Mouse (Mus musculus) ES-E14 (cell line): ENCODE measurements around the gene Scrg1. TPM values are rescaled to one million over a fixed set of nuclear protein-coding genes. Genes with fewer than 3 reads are reported as not detected.
"Not testable (repeated sequence)": the region's sequence is repeated elsewhere in the genome, so short reads cannot be mapped to it uniquely, and the experiment has no call there.

Experiments used
- DNase-seq: peaks from one replicate; pipeline ENCODE4 v3.0.0-alpha.2; 2013; ENCODE audit warnings: low read depth, low spot score
- H3K27ac ChIP-seq: 2 replicates; pipeline ENCODE4 v1.5.1; 2012; ENCODE audit warnings: low read depth, mild to moderate bottlenecking, low read length, moderate library complexity, mixed read lengths; ENCODE audit not compliant: poor library complexity, insufficient read depth, severe bottlenecking
- H3K36me3 ChIP-seq: 2 replicates; pipeline ENCODE4 v1.6.1; 2012; ENCODE audit warnings: mild to moderate bottlenecking, low read length, moderate library complexity, mixed read lengths; ENCODE audit not compliant: control insufficient read depth, poor library complexity, insufficient read depth, severe bottlenecking
- H3K4me1 ChIP-seq, 2 experiments: fragments of 150-350 bp in 1 of 2; sonication (generic) in 1 of 2; 2 replicates each; pipeline ENCODE4 v1.6.1; 2012; ENCODE audit warnings: low read length in 2 of 2, mild to moderate bottlenecking in 1 of 2, mixed read lengths in 1 of 2; ENCODE audit not compliant: control insufficient read depth in 2 of 2, insufficient read depth in 2 of 2, poor library complexity in 1 of 2
- H3K4me3 ChIP-seq, 2 experiments: fragments of 150-350 bp in 1 of 2; sonication (generic) in 1 of 2; 2 replicates each; pipeline ENCODE4 v1.5.1; 2012; ENCODE audit warnings: low read length in 2 of 2, low read depth in 1 of 2, mild to moderate bottlenecking in 1 of 2, mixed read lengths in 1 of 2; ENCODE audit not compliant: insufficient read depth in 1 of 2, poor library complexity in 1 of 2, severe bottlenecking in 1 of 2
- H3K9ac ChIP-seq: 2 replicates; pipeline ENCODE4 v1.6.1; 2012; ENCODE audit warnings: low read depth, mild to moderate bottlenecking, low read length, mixed read lengths; ENCODE audit not compliant: poor library complexity, insufficient read depth, severe bottlenecking
- H3K9me3 ChIP-seq: fragments of 150-350 bp; sonication (generic); 2 replicates; pipeline ENCODE4 v1.6.1; 2012; ENCODE audit warnings: low read depth, mild to moderate bottlenecking, low read length; ENCODE audit not compliant: control insufficient read depth, insufficient read depth
- CHD2 ChIP-seq: IDR thresholded peaks from 2 replicates; pipeline ENCODE4 v1.6.1; 2014; ENCODE audit warnings: mild to moderate bottlenecking, low read depth, low read length, inconsistent platforms
- HCFC1 ChIP-seq: IDR thresholded peaks from 2 replicates; pipeline ENCODE4 v1.6.1; 2012; ENCODE audit warnings: low read length, inconsistent platforms, borderline replicate concordance; ENCODE audit not compliant: insufficient read depth
- MAFK ChIP-seq: IDR thresholded peaks from 2 replicates; pipeline ENCODE4 v1.6.1; 2014; ENCODE audit warnings: mild to moderate bottlenecking, low read depth, low read length, inconsistent platforms; ENCODE audit not compliant: insufficient read depth
- ZC3H11A ChIP-seq: IDR thresholded peaks from 2 replicates; pipeline ENCODE4 v1.6.1; 2012; ENCODE audit warnings: low read depth, mild to moderate bottlenecking, inconsistent platforms, low read length, borderline replicate concordance
- ZNF384 ChIP-seq: IDR thresholded peaks from 2 replicates; pipeline ENCODE4 v1.6.1; 2012; ENCODE audit warnings: low read depth, low read length, inconsistent platforms
- in situ Hi-C, 2 experiments: fragments of 600-800 bp; cut with MboI; formaldehyde crosslinking; loops; one replicate each; pipeline ENCODE4 v1.15.1; 2025; ENCODE audit warnings: low sequenced_read_pairs in 2 of 2, inconsistent platforms in 1 of 2; ENCODE audit not compliant: unreplicated experiment in 2 of 2
- total RNA-seq: library from RNA; depleted of rRNA; stranded (reverse); fragments of 300-350 nt; gene quantifications from 2 replicates; pipeline ENCODE4 v1.2.3, GENCODE M21; 2012

Gene Scrg1
- total RNA-seq, 1 experiment, result not detected

DNA sequence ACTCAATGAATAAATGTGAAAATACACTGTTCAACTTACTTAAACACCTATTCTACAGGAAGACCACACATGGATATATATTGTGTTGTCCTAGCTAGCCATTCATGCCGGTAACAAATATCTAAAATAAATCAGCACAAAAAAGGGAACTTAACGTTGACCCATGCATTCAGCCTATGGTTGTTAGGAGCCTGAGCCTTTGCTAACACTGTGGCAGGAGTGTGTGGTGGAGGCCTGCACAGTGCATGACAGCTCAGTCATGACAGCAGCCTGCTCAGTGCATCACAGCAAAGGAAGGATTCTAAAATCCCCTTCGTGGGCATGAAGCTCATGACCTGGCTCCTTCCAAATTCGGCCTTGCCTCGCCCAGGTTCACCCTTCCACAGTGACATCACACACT lies 14.2 kb upstream of the Scrg1 start:
- in situ Hi-C loops, result loop anchor here in 1 of 2 experiments (25.0 kb wide), 1 partner anchor 346 kb away; no protein-coding TSS in a partner anchor
- DNase-seq, result no peak
- Histone ChIP-seq H3K9me3 (no peaks in the 10 kb centered on the region), H3K4me1 (no peaks in the 10 kb centered on the region), H3K36me3 (no peaks in the 10 kb centered on the region), H3K9ac (no peak overlapping the region), H3K27ac (no peak overlapping the region), H3K4me3 (no peak overlapping the region)
- TF ChIP-seq HCFC1, result no peak
- no peak for TF ChIP-seq ZC3H11A
- TF ChIP-seq MAFK, result no peak
- TF ChIP-seq CHD2, result no peak
- no peak for TF ChIP-seq ZNF384

DNA sequence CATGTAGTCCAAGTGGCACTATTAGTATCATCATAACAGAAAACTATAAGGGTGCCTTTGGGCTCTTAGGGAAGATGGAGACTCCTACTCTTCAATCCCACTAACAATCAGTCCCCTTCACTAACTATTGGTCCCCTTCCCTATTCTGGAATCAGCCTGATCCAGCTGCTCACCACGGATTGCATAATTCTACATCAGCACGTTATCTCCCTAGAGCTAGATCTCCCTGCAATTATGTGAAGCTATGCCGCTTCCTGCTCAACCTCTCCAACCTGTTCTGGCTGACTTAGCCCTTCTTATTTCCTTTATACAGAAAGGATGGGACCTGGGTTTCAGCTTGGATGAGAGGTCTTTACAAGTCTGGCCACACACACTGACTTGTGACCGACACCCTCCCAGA lies 12.4 kb upstream of the Scrg1 start:
- no peak for DNase-seq
- in situ Hi-C loops, result loop anchor here in 1 of 2 experiments (25.0 kb wide), 1 partner anchor 344 kb away; no protein-coding TSS in a partner anchor
- Histone ChIP-seq H3K4me1 (no peaks in the 10 kb centered on the region), H3K4me3 (no peak overlapping the region), H3K27ac (no peak overlapping the region), H3K9me3 (no peaks in the 10 kb centered on the region), H3K36me3 (no peaks in the 10 kb centered on the region), H3K9ac (no peak overlapping the region)
- TF ChIP-seq HCFC1, result no peak
- no peak for TF ChIP-seq ZNF384
- TF ChIP-seq CHD2, result no peak
- no peak for TF ChIP-seq ZC3H11A
- TF ChIP-seq MAFK, result no peak

- DNase-seq, H3K9me3 ChIP-seq, H3K27ac ChIP-seq, H3K36me3 ChIP-seq, H3K9ac ChIP-seq, H3K4me1 ChIP-seq, H3K4me3 ChIP-seq: not testable (repeated sequence)
- in situ Hi-C loops, result loop anchor here in 1 of 2 experiments (25.0 kb wide), 1 partner anchor 341 kb away; no protein-coding TSS in a partner anchor
These were observed 9.8 kb upstream of the Scrg1 start for GRCm38 (mm10) chr8:57445901-57446300.

GRCm38 (mm10) chr8:57450726-57451125 lies 5.0 kb upstream of the Scrg1 start:
- no peak for DNase-seq
- TF ChIP-seq HCFC1 (no peak), CHD2 (no peak), MAFK (no peak), ZNF384 (no peak), ZC3H11A (no peak)
- in situ Hi-C loops, result no loop called here
- Histone ChIP-seq H3K9me3 (no peaks in the 10 kb centered on the region), H3K36me3 (no peaks in the 10 kb centered on the region), H3K27ac (no peak overlapping the region), H3K9ac (no peak overlapping the region), H3K4me3 (no peak overlapping the region), H3K4me1 (no peaks in the 10 kb centered on the region)

- Histone ChIP-seq H3K9ac (no peak overlapping the region), H3K4me1 (no peaks in the 10 kb centered on the region), H3K27ac (no peak overlapping the region), H3K36me3 (no peaks in the 10 kb centered on the region), H3K9me3 (no peaks in the 10 kb centered on the region), H3K4me3 (no peak overlapping the region)
- in situ Hi-C loops, result no loop called here
- TF ChIP-seq ZC3H11A, result no peak
- no peak for TF ChIP-seq HCFC1
- TF ChIP-seq CHD2, result no peak
- no peak for TF ChIP-seq ZNF384
- TF ChIP-seq MAFK, result no peak
- DNase-seq, result no peak
These were observed 3.8 kb upstream of the Scrg1 start for GRCm38 (mm10) chr8:57451896-57452295.
